Mouse (Mus musculus) liver, embryonic 14.5 days (tissue): ENCODE data around the gene Hipk4.

Experiments
- CTCF ChIP-seq: IDR thresholded peaks from 2 replicates; pipeline ENCODE4 v1.5.1; 2016; ENCODE audit warnings: antibody characterized with exemption, low read depth, control low read depth
- EP300 ChIP-seq: IDR thresholded peaks from 2 replicates; pipeline ENCODE4 v1.6.1; 2016; ENCODE audit warnings: antibody characterized with exemption, low read depth

GRCm38 (mm10) chr7:27523805-27524204 lies 738 bp downstream of the Hipk4 start:
- TF ChIP-seq CTCF, result no peak
- no peak for TF ChIP-seq EP300
